Mouse (Mus musculus): ENCODE data around the gene Socs7. TPM values are rescaled to one million over a fixed set of nuclear protein-coding genes. Genes with fewer than 3 reads are reported as not detected.

The Socs7 gene
- polyA plus RNA-seq, 1 experiment, result 37.1 TPM

DNA sequence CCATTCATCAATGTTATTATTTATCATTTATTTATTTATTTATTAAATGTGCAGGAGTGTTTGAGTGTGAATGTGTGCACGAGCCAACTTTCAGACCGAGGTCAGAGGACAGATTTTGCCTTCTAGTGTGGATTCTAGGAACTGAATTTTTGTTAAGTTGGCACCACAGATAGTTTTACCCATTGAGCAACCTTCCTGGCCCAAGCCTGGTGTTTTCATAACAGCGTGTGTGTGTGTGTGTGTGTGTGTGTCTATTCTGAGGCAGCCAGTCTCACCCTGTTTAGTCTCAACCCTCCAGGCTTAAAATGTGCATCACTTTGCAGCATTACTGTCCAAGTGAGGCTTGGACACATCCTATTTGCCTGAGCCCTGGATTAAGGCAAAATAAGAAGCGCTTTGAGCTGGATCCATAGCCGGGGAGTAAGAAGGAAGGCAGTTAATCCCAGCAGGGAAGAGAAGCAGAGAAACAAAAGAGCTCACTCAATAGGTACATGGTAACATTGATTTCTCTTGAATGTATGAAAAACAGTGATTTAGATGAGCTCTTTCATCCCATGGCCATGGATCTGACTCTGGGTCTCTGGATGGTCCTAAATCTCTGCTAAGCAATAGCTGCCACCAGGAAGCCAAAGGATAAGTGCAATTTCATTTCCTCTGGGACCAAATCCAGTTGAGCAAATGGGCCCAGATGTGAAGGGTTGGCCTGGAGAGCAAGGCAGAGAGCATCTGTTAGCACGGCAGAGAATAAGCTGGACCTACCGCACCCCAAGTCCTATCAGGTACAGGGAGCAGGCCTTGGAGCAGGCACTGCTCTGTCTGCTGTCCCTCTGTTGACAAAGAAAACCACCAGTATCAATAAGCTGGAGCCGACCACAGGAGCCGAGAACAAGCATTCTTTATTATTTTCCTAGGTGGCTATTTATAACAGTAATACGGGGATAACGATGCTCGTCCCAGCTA, 30.8 kb upstream of the Socs7 start:
- TF ChIP-seq CTCF (IDR thresholded peaks at IDR 0.05; ENCODE audit: borderline replicate concordance, extremely low read depth, insufficient read depth, insufficient read length), result no peak
- TF ChIP-seq POLR2A (IDR thresholded peaks at IDR 0.05; ENCODE audit: borderline replicate concordance, extremely low read depth, insufficient read depth, insufficient read length, poor library complexity, severe bottlenecking), result no peak
- DNase-seq (ENCODE audit: low read depth), result no peak

- no peak for TF ChIP-seq POLR2A (IDR thresholded peaks at IDR 0.05; ENCODE audit: borderline replicate concordance, extremely low read depth, insufficient read depth, insufficient read length, poor library complexity, severe bottlenecking)
- no peak for TF ChIP-seq CTCF (IDR thresholded peaks at IDR 0.05; ENCODE audit: borderline replicate concordance, extremely low read depth, insufficient read depth, insufficient read length)
- no peak for DNase-seq (ENCODE audit: low read depth)
Measured at GRCm38 (mm10) chr11:97333044-97333443, 29.3 kb upstream of the Socs7 start.

- DNase-seq (ENCODE audit: low read depth), result no peak
- TF ChIP-seq POLR2A (IDR thresholded peaks at IDR 0.05; ENCODE audit: borderline replicate concordance, extremely low read depth, insufficient read depth, insufficient read length, poor library complexity, severe bottlenecking), result no peak
- no peak for TF ChIP-seq CTCF (IDR thresholded peaks at IDR 0.05; ENCODE audit: borderline replicate concordance, extremely low read depth, insufficient read depth, insufficient read length)
Measured at GRCm38 (mm10) chr11:97333896-97334295, 28.5 kb upstream of the Socs7 start.

- TF ChIP-seq CTCF (IDR thresholded peaks at IDR 0.05; ENCODE audit: borderline replicate concordance, extremely low read depth, insufficient read depth, insufficient read length) (no peak), POLR2A (IDR thresholded peaks at IDR 0.05; ENCODE audit: borderline replicate concordance, extremely low read depth, insufficient read depth, insufficient read length, poor library complexity, severe bottlenecking) (no peak)
- DNase-seq (ENCODE audit: low read depth), result no peak
Measured at GRCm38 (mm10) chr11:97334400-97334799, 28.0 kb upstream of the Socs7 start.

GRCm38 (mm10) chr11:97336238-97336637, 26.1 kb upstream of the Socs7 start:
- TF ChIP-seq POLR2A (IDR thresholded peaks at IDR 0.05; ENCODE audit: borderline replicate concordance, extremely low read depth, insufficient read depth, insufficient read length, poor library complexity, severe bottlenecking), result no peak
- no peak for TF ChIP-seq CTCF (IDR thresholded peaks at IDR 0.05; ENCODE audit: borderline replicate concordance, extremely low read depth, insufficient read depth, insufficient read length)
- DNase-seq (ENCODE audit: low read depth), result no peak

DNA sequence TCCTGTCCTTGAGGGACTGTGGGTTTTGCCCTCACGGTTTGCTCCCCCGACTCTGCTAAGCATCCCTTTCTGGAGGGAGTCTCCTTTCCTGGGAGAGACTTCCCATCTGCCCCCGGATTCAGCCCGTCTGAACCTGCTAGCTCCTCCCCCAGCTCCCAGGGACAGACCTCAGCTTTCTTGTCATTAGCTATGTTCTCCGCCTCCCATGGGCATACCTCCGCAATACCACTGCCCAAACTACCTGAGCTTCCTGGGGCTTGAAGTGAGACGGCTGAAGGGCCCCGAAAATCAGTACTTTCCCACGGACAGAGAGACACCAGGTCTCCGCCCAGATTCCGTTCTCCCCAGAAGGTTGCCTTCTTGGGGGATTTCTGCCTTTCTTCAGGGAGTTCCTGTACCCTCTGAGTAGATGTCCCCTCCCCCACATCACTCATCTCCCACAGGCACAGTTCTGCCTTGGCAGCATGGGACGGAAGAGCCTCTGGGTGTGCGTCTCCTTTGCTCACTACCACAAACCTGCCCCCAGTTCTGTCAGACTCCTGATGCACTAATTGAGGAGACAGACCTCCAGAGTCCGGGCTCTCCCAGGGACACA, 25.5 kb upstream of the Socs7 start:
- no peak for TF ChIP-seq CTCF (IDR thresholded peaks at IDR 0.05; ENCODE audit: borderline replicate concordance, extremely low read depth, insufficient read depth, insufficient read length)
- TF ChIP-seq POLR2A (IDR thresholded peaks at IDR 0.05; ENCODE audit: borderline replicate concordance, extremely low read depth, insufficient read depth, insufficient read length, poor library complexity, severe bottlenecking), result no peak
- no peak for DNase-seq (ENCODE audit: low read depth)

GRCm38 (mm10) chr11:97337363-97337762, 25.0 kb upstream of the Socs7 start:
- TF ChIP-seq POLR2A (IDR thresholded peaks at IDR 0.05; ENCODE audit: borderline replicate concordance, extremely low read depth, insufficient read depth, insufficient read length, poor library complexity, severe bottlenecking) (no peak), CTCF (IDR thresholded peaks at IDR 0.05; ENCODE audit: borderline replicate concordance, extremely low read depth, insufficient read depth, insufficient read length) (no peak)
- no peak for DNase-seq (ENCODE audit: low read depth)

- DNase-seq (ENCODE audit: low read depth), result peak; percentile 69
- TF ChIP-seq CTCF (IDR thresholded peaks at IDR 0.05; ENCODE audit: borderline replicate concordance, extremely low read depth, insufficient read depth, insufficient read length) (no peak), POLR2A (IDR thresholded peaks at IDR 0.05; ENCODE audit: borderline replicate concordance, extremely low read depth, insufficient read depth, insufficient read length, poor library complexity, severe bottlenecking) (no peak)
Measured at GRCm38 (mm10) chr11:97338302-97338976, 23.9 kb upstream of the Socs7 start.

DNA sequence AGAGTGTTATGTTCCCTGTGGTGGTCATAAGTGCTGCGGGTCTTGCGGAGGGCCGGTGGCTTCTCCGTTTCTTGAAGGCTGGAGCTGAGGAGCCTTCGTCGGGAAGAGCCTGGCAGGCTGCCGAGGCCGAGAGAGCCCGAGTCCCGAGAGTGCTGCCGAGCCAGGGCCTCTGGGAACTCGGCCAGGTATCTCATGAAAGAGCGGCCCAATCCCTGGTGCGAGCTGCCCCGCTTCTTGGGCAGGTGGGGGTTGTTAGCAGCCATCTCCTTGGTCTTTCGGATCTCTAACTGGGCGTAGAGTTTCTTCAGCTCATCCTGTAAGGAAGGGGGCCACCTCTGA, 23.4 kb upstream of the Socs7 start:
- TF ChIP-seq CTCF (IDR thresholded peaks at IDR 0.05; ENCODE audit: borderline replicate concordance, extremely low read depth, insufficient read depth, insufficient read length) (no peak), POLR2A (IDR thresholded peaks at IDR 0.05; ENCODE audit: borderline replicate concordance, extremely low read depth, insufficient read depth, insufficient read length, poor library complexity, severe bottlenecking) (no peak)
- DNase-seq (ENCODE audit: low read depth), result peak; percentile 89

- TF ChIP-seq POLR2A (IDR thresholded peaks at IDR 0.05; ENCODE audit: borderline replicate concordance, extremely low read depth, insufficient read depth, insufficient read length, poor library complexity, severe bottlenecking), result no peak
- TF ChIP-seq CTCF (IDR thresholded peaks at IDR 0.05; ENCODE audit: borderline replicate concordance, extremely low read depth, insufficient read depth, insufficient read length), result no peak
- no peak for DNase-seq (ENCODE audit: low read depth)
Measured at GRCm38 (mm10) chr11:97343175-97343574, 19.2 kb upstream of the Socs7 start.

DNA sequence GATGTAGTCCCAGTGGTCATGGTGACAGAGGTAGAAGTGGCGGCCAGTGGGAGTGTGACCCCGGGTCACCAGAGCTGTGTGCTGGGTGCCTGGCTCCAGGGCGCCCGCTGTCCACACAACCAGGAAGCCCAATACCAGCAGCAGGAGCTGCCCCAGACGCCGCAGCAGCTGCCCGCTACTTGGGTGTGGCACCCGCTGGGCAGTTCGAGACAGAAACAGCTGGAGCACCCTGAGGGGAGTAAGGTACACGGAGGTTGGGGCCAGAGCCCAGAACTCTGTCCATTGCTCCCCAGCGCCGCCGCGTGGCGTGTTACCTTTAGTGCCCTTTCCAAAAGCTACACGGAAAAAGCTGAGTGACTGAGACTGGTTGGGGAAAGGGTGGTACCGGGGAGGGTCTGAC, 18.7 kb upstream of the Socs7 start:
- TF ChIP-seq POLR2A (IDR thresholded peaks at IDR 0.05; ENCODE audit: borderline replicate concordance, extremely low read depth, insufficient read depth, insufficient read length, poor library complexity, severe bottlenecking) (no peak), CTCF (IDR thresholded peaks at IDR 0.05; ENCODE audit: borderline replicate concordance, extremely low read depth, insufficient read depth, insufficient read length) (peak; percentile 23; the same call in 1 of the 2 replicates)
- no peak for DNase-seq (ENCODE audit: low read depth)
